Mouse (Mus musculus): ENCODE data around the gene Tex2. TPM values are rescaled to one million over a fixed set of nuclear protein-coding genes. Genes with fewer than 3 reads are reported as not detected.

The Tex2 gene
- total RNA-seq, 1 experiment from 2014 or later: 45.5 TPM

- no peak for DNase-seq
Measured at GRCm38 (mm10) chr11:106485611-106486010, 127.6 kb downstream of the Tex2 start.

GRCm38 (mm10) chr11:106484875-106485274, 128.3 kb downstream of the Tex2 start:
- DNase-seq: no peak

DNA sequence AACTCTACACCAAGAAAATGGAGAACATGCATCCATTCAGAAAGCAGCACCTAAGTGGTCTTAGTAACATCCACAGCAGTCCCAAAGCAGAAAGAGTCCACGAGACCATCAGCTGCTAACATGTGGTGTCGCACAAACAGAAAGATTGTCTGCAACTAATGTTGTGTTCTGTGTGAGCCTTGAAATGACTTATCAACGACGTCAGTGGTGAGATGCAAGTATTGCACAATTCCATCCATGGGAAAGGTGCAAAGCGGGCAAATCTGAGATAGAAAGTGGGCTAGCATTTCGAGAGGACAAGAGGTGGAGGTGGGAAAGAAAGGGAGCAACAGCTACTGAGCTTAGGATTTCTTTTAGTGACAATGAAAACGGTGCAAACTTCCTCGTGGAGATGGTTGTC, 130.4 kb downstream of the Tex2 start:
- no peak for DNase-seq

DNA sequence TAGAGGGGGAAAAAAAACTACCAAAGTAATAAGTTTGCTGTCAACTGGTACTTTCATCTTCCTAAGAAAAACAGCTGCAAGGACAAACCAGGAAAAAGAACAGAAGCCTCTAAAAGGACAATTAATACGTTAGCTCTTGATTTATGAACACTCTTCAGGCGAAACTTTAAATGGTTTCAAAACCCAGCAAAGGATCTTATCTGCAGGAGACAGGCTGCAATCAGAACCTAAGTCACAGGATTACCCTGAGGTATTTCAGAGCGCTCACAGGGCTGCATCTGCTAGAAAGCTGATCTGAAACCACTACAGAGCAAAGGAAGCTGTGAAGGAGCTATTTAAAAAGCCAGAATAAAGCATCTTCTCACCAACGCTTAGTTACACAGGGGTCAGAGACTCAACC, 131.6 kb downstream of the Tex2 start:
- DNase-seq: no peak

GRCm38 (mm10) chr11:106480530-106480885, 132.7 kb downstream of the Tex2 start:
- no peak for DNase-seq

DNA sequence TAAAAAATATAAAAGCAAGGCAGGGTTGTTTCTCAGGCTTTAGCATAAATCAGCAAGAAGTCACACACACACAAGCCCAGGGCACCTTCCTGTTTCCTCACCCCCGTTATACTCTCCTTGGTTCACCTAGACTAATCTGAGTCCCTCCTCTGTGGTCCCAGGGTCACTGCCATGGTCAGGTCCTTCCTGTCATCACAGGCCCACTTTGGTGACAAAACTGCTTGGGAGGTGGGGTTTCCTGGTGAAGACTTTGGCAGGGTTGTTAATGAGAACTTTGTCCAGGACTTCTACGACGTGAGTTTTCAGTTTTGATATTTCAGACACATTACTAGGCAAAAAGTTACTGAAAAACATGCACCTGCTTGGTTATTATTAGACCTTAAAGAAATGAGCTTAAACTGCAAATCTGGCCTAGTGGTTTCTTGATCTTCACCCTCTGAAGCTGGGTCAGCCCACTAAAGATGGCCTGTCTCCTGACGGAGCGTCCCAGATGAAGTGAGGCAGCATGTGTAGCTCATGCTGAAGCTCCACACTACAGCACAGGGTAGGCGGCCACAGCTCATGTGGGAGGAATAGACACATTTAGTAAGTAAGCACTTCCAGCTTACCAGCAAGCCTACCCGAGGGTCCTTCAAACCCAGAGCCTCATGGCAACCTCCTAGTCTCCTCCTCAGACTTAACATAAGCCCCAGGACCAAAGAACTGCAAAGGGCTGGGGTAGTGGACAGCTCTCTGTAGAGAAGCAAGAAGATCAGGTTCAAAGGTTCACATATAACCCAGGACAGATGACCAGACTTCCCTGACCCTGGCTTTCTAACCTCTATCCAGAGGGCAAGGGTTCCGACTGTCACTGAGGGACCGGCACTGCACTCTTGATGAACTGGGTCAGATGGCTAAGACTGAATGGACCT, 133.3 kb downstream of the Tex2 start:
- no peak for DNase-seq

DNA sequence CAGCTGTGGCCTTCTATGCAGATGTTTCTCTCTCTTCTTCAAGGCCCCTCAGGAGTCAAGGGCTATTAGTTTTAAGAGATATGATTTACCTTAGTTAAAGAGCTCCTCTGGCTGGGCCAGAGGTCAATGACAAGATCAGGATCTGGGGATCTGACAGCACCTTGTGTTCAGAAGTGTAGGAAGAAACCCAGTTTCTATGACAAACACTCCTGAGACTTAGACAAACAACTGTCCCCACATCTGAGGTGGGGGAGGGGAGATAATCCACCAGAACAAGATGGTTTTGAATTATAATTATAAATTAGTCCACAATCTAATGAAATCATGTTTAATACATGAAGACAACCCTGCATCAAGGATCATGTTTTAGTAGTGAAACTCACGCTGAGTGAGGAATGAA, 134.5 kb downstream of the Tex2 start:
- no peak for DNase-seq

- no peak for DNase-seq
Measured at GRCm38 (mm10) chr11:106477505-106478160, 135.6 kb downstream of the Tex2 start.

DNA sequence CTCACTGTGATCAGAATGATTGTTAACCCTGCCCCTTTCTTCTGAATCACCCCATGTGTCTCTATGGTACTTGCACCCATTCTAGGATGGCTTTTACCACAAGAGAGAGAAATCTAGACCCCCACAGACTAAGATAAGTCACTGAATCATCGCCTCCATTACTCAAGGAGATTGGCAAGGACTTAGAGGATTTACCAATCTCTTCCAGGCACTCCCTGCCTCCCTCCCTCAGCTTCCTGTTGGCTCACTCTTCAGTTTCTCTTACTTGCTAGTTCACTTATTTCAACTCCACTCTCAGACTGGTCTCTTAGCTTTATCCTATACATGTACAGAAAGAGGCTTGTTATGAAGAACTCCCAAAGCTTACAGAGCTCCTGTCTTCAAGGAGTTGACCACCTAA, 137.9 kb downstream of the Tex2 start:
- no peak for DNase-seq

GRCm38 (mm10) chr11:106471629-106472028, 141.6 kb downstream of the Tex2 start:
- DNase-seq: no peak

DNA sequence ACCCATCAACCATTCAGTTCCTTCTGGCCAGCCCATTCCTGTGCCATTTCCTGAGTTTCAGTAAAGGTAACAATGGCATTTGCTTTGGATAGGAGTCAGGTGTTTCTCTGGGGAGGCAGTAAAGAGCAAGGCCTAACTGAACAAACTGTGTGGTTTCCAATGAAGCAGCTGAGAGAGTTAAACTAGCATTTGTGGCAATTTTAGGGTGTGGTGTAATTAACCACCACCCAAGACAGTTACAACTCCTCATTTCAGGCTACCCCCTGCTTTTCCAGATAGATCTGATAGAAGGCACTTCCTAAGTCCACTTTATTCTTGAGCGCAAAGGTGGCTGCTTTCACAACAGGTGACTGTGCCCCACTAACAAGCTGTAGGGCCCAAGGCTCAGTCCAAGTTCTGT, 144.7 kb downstream of the Tex2 start:
- DNase-seq: no peak

DNA sequence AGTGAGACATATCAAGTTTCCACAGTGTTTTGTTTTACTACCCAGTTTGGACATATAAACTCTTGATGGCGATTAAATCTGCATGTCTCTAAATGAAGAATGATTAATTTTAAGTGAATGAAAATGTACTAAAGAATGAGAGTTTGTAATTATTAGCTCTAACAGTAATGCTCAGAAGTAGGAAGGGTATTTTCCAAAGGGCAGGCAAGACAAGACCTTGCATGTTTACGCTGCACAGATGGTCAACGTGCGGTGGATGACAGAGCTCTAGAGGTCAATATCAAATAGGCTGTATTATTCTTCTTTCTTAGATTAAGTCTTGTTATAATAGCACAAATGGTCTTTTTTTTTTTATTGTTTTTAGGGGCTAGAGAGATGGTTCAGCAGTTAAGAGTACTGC, 147.3 kb downstream of the Tex2 start:
- no peak for DNase-seq

DNA sequence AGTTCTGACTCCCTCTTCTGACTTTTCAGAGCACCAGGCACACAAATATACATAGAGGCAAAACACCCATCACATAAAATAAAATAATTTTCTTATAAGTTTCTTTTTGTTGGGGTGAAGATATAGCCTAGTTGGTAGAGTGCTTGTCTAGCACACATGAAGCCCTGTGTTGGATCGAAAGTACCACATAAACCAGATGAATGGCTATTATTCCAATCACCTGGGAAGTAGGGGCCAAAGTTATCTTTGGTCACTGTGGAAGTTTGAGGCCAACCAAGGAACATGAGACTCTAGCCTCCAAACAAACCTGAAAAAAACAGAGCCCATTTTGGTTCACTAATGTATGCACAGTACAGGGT, 147.7 kb downstream of the Tex2 start:
- no peak for DNase-seq

- no peak for DNase-seq
Measured at GRCm38 (mm10) chr11:106464681-106465544, 148.3 kb downstream of the Tex2 start.

GRCm38 (mm10) chr11:106463845-106464244, 149.4 kb downstream of the Tex2 start:
- no peak for DNase-seq

DNA sequence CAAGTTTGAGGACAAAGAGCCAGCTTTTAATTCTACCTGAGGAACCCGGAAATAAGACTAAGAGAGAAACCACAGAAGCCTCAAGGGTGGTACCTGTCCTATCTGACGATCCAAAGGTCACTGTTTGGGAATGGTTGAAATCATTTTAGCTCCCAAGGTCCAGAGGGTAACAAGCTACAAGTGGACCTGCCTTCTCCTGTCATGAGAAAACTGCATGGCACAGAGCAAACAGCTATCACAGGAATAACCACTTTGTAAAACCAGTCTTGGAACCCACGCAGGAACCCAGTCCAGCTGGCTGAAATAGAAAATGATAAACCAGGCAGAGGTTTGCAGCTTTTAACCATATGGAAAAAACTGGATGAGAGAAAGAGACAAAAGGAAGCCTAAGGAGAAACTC, 150.9 kb downstream of the Tex2 start:
- DNase-seq: no peak

GRCm38 (mm10) chr11:106461145-106461932, 151.9 kb downstream of the Tex2 start:
- no peak for DNase-seq

GRCm38 (mm10) chr11:106460671-106461070, 152.6 kb downstream of the Tex2 start:
- DNase-seq: no peak

DNA sequence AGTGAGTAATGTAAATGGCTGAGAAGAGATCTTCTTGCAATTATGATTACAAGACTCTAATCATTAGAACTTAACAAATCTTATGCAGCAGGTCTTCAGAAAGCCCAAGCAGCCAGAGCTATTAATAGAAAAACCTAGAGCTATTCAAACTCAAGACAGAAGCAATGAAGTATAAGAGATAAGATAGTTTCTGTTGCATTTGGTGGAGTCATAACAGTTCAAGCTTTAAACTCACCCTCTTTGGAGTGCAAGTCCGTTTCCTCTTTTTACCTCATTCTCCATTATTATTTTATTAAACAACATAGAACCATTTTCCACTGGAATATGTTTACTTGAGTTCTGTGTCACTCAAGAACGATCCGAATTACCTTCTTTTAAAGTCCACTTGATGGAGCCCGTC, 154.7 kb downstream of the Tex2 start:
- no peak for DNase-seq

All from adrenal gland, postnatal 25 days (tissue).